ENCODE assay signal across 11 mouse cellular contexts in genomic region chr13:44420227-44420592, GRCm38 (mm10).
A peak's percentile ranks its signal among the peaks of the same experiment; 100 is the strongest.
DNase-seq lines count a peak whose midpoint lies in the region; ATAC-seq lines count a peak whose summit lies in the region.
"Had no signal": no experiment of that assay in that cellular context is flagged by ENCODE, and none has a peak within 500 bp of the region (broad histone marks: within the 10 kb centered on the region; RNA-seq: fewer than 3 reads in every experiment).

No protein-coding gene starts in this region.

- H3K27ac ChIP-seq in heart, embryonic 16.5 days (ENCODE audit: low read length) = no peak overlapping the region
- no peak overlapping the region for H3K27ac ChIP-seq in neural tube, embryonic 13.5 days (replicated peaks)
- peak overlapping the region; percentile 55; the same call in 1 of the 2 replicates for H3K27ac ChIP-seq in stomach, embryonic 16.5 days (ENCODE audit: low read length)

- peaks cover 25% of the 10 kb centered on the region for H3K4me1 ChIP-seq in heart, embryonic 16.5 days (ENCODE audit: control insufficient read depth, insufficient read depth, low read length)
- H3K4me1 ChIP-seq in neural tube, embryonic 13.5 days (replicated peaks) = peaks cover 31% of the 10 kb centered on the region
- peaks cover 19% of the 10 kb centered on the region for H3K4me1 ChIP-seq in stomach, embryonic 16.5 days (ENCODE audit: control insufficient read depth, insufficient read depth, low read length)

- DNase-seq in heart, postnatal 14 days = no peak
- DNase-seq in neural tube, embryonic 10.5 days (ENCODE audit: extremely low spot score, low spot score) = no peak
- peak; percentile 48 to 70 for DNase-seq in kidney, postnatal 36 days
- no peak for DNase-seq in adrenal gland, postnatal 14 days
- no peak for DNase-seq in adrenal gland, adult (ENCODE audit: inconsistent age in 2 of 2, low spot score in 1 of 2)
- DNase-seq: adrenal gland, adult 8-10 months; cerebellum, postnatal 36 days had no signal

- H3K4me3 ChIP-seq in heart, embryonic 16.5 days (ENCODE audit: low read length) = no peak overlapping the region
- no peak overlapping the region for H3K4me3 ChIP-seq in neural tube, embryonic 13.5 days
- no peak overlapping the region for H3K4me3 ChIP-seq in stomach, embryonic 16.5 days (replicated peaks; ENCODE audit: low read length)
- H3K4me3 ChIP-seq: myocyte had no signal

- peak overlapping the region; percentile 45 for H3K4me2 ChIP-seq in heart, embryonic 16.5 days (ENCODE audit: low read depth, low read length)
- H3K4me2 ChIP-seq in neural tube, embryonic 13.5 days = peak overlapping the region; percentile 40; the same call in 1 of the 2 replicates
- H3K4me2 ChIP-seq in stomach, embryonic 16.5 days (ENCODE audit: low read depth, low read length) = peak overlapping the region; percentile 45

- peaks cover 3% of the 10 kb centered on the region; the same call in 1 of the 2 replicates for H3K9me3 ChIP-seq in heart, embryonic 16.5 days (replicated peaks; ENCODE audit: control insufficient read depth, low read length)
- no peaks in the 10 kb centered on the region for H3K9me3 ChIP-seq in neural tube, embryonic 13.5 days
- peaks cover 4% of the 10 kb centered on the region; the same call in 1 of the 2 replicates for H3K9me3 ChIP-seq in stomach, embryonic 16.5 days (replicated peaks; ENCODE audit: control insufficient read depth, low read length)

- peak overlapping the region; percentile 51 for H3K9ac ChIP-seq in heart, embryonic 16.5 days (ENCODE audit: low read length)
- H3K9ac ChIP-seq in neural tube, embryonic 13.5 days = no peak overlapping the region
- peak overlapping the region; percentile 31; the same call in 1 of the 2 replicates for H3K9ac ChIP-seq in stomach, embryonic 16.5 days (ENCODE audit: low read length)

- no peak for ATAC-seq in heart, embryonic 16.5 days (replicated peaks; ENCODE audit: extremely low read depth, insufficient read depth, low FRiP score)
- no peak for ATAC-seq in neural tube, embryonic 13.5 days (ENCODE audit: low read depth)
- ATAC-seq in stomach, embryonic 16.5 days (ENCODE audit: insufficient read depth, low FRiP score) = no peak

- H3K27me3 ChIP-seq in heart, embryonic 16.5 days (ENCODE audit: control insufficient read depth, insufficient read depth, low read length) = no peaks in the 10 kb centered on the region
- H3K27me3 ChIP-seq in neural tube, embryonic 13.5 days = peaks cover 12% of the 10 kb centered on the region; the same call in 1 of the 2 replicates
- no peaks in the 10 kb centered on the region for H3K27me3 ChIP-seq in stomach, embryonic 16.5 days (ENCODE audit: control insufficient read depth, insufficient read depth, low read length)

- no peaks in the 10 kb centered on the region for H3K36me3 ChIP-seq in heart, embryonic 16.5 days (ENCODE audit: control insufficient read depth, insufficient read depth)
- H3K36me3 ChIP-seq in neural tube, embryonic 13.5 days = no peaks in the 10 kb centered on the region
- H3K36me3 ChIP-seq in stomach, embryonic 16.5 days (ENCODE audit: control insufficient read depth, insufficient read depth, low read length) = no peaks in the 10 kb centered on the region

- 37% methylated on average over 6 of the region's 6 CpGs for WGBS in heart, embryonic 16.5 days
- 21% methylated on average over 6 of the region's 6 CpGs for WGBS in neural tube, embryonic 13.5 days
- WGBS in stomach, embryonic 16.5 days = 31% methylated on average over 6 of the region's 6 CpGs

- intact Hi-C loops in heart, postnatal 14 days (cut with DNase I) = no loop called here

Comparison
In these comparisons a context has a peak if more than half of its experiments do, and no peak if none do; other contexts are left out.
1. DNase-seq: peak in kidney, postnatal 36 days (2 of 2); none in heart, postnatal 14 days (0 of 2), neural tube, embryonic 10.5 days (single experiment), adrenal gland, postnatal 14 days (single experiment) and adrenal gland, adult (0 of 2).
2. Peak in every context shown above with its lines, with median percentiles within 50 percentile points of each other: H3K4me2 ChIP-seq.